Mouse (Mus musculus) intestine, embryonic 15.5 days (tissue): ENCODE data around the gene Atxn1. TPM values are rescaled to one million over a fixed set of nuclear protein-coding genes. Genes with fewer than 3 reads are reported as not detected.

ENCODE experiments used
- ATAC-seq: fragments of 200-750 bp; cut with Nextera tagmentation; 2 replicates; pipeline ENCODE4 v1.8.0; 2017; ENCODE audit warnings: moderate TSS enrichment, moderate library complexity
- H3K27ac ChIP-seq: fragments of 300-500 bp; sonication (generic); 2 replicates; pipeline ENCODE4 v1.5.1; 2015; ENCODE audit warnings: mild to moderate bottlenecking, inconsistent platforms
- H3K27me3 ChIP-seq: fragments of 300-500 bp; sonication (generic); replicated peaks from 2 replicates; pipeline ENCODE4 v1.6.1; 2015; ENCODE audit warnings: inconsistent platforms
- H3K36me3 ChIP-seq: fragments of 300-500 bp; sonication (generic); 2 replicates; pipeline ENCODE4 v1.6.1; 2015; ENCODE audit warnings: inconsistent platforms
- H3K4me1 ChIP-seq: fragments of 300-500 bp; sonication (generic); replicated peaks from 2 replicates; pipeline ENCODE4 v1.6.1; 2015; ENCODE audit warnings: inconsistent platforms
- H3K4me2 ChIP-seq: fragments of 300-500 bp; sonication (generic); replicated peaks from 2 replicates; pipeline ENCODE4 v1.6.1; 2015; ENCODE audit warnings: mild to moderate bottlenecking, inconsistent platforms
- H3K4me3 ChIP-seq: fragments of 300-500 bp; sonication (generic); replicated peaks from 2 replicates; pipeline ENCODE4 v1.5.1; 2015; ENCODE audit warnings: inconsistent platforms
- H3K9ac ChIP-seq: fragments of 300-500 bp; sonication (generic); 2 replicates; pipeline ENCODE4 v1.6.1; 2015; ENCODE audit warnings: inconsistent platforms
- H3K9me3 ChIP-seq: fragments of 300-500 bp; sonication (generic); 2 replicates; pipeline ENCODE4 v1.6.1; 2016; ENCODE audit warnings: inconsistent platforms
- WGBS: fragments of 180-500 bp; shearing (Covaris S2); methylation state at CpG from one replicate; pipeline ENCODE4 v1.1.7; 2015; 5-methylcytosine and 5-hydroxymethylcytosine counted together
- polyA plus RNA-seq: library from polyadenylated mRNA; unstranded; fragments of >200 nt; fragmentation: Nextera tagmentation; extraction: Ambion mirVana; gene quantifications from 2 replicates; pipeline ENCODE4 v1.2.1, GENCODE M21; 2015

Atxn1 gene
- polyA plus RNA-seq, 1 experiment from 2014 or later, result 5.7 TPM

DNA sequence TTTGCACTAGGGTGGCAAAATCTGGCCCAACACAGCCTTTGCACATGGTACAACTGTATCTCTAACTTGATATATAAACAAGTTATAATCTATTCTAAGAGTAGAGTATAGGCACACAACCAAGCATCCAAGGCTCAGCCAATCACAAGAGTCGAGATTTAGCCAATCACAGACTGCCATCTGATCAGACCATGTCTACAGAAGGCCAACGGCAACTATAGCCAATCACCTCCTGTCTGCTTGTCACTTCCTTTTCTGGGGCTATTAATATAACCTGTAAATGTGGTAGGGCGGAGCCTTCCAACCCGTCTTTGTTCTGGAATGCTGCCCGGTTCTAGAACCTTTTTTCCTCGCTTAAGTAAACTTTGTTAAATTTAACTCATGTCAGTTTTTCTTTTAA is 167.1 kb downstream of the Atxn1 start:
- no peaks in the 10 kb centered on the region for H3K9me3 ChIP-seq
- ATAC-seq, result no peak
- no peak overlapping the region for H3K9ac ChIP-seq
- 69% methylated on average over 6 of the region's 6 CpGs for WGBS
- H3K36me3 ChIP-seq, result no peaks in the 10 kb centered on the region
- H3K4me1 ChIP-seq, result no peaks in the 10 kb centered on the region
- H3K27ac ChIP-seq, result no peak overlapping the region
- no peak overlapping the region for H3K4me3 ChIP-seq
- H3K27me3 ChIP-seq, result no peaks in the 10 kb centered on the region
- no peak overlapping the region for H3K4me2 ChIP-seq

DNA sequence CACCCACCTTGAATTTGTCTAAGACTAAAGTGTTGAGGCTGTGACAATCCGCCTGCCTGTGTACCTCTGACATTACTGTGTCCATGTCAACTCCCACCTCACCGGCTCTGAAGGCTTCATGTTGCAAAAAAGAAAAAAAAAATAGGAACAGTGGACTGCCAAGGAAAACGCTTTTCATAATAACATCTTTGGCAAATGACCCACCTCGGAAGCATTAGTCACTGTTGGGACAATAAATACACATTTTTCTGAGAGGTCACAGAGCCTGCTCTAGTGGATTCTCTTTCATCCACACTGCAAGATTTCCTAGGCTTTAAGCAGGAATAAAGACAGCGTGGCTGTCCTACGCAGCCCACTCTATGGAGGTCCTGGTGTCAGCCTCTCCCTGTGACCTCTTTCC is 168.5 kb downstream of the Atxn1 start:
- Histone ChIP-seq H3K4me2 (no peak overlapping the region), H3K27me3 (no peaks in the 10 kb centered on the region), H3K27ac (no peak overlapping the region), H3K9ac (no peak overlapping the region), H3K36me3 (no peaks in the 10 kb centered on the region), H3K4me1 (no peaks in the 10 kb centered on the region), H3K4me3 (no peak overlapping the region), H3K9me3 (no peaks in the 10 kb centered on the region)
- ATAC-seq, result no peak
- 78% methylated on average over 6 of the region's 6 CpGs for WGBS

DNA sequence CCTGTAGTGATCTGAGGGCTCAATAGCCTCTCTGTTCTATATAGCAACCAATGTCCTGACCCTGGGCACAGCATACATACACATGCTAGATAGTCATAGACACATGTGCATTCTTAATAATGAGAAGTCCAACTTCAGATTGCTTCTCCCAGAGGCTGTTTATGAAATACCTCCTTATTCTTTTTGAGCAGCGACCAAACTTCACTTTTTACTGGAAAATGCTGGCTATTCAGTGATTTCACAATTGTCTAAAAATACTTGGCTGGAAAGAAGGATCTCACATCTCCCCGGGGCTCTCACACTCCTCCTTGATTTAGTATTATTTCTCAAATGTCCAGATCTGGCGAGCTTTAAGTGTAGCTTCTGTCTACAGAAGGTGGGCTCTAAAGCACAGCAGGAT is 171.0 kb downstream of the Atxn1 start:
- no peaks in the 10 kb centered on the region for H3K9me3 ChIP-seq
- no peak overlapping the region for H3K27ac ChIP-seq
- H3K36me3 ChIP-seq, result no peaks in the 10 kb centered on the region
- no peak overlapping the region for H3K4me3 ChIP-seq
- H3K27me3 ChIP-seq, result no peaks in the 10 kb centered on the region
- ATAC-seq, result no peak
- no peaks in the 10 kb centered on the region for H3K4me1 ChIP-seq
- WGBS, result 60% methylated on average over 3 of the region's 3 CpGs
- no peak overlapping the region for H3K4me2 ChIP-seq
- no peak overlapping the region for H3K9ac ChIP-seq

DNA sequence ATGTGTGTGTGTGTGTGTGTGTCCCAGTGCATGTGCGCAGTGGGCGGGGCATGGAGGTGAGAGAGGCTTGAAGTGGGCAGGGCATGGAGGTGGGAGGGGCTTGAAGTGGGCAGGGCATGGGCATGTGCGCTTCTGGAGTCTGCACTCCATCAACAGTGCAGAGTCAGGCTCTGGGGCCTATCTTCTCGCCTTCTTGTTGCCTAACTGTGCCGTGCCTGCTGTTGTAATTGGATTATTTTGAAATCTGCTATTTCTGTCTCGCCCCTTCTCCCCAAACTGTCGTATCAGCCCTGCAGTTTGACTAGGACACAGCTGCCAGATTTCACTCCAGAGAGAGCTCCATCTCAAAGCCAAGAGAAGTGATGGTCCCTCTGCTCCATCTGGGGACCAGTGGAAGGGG is 178.4 kb downstream of the Atxn1 start:
- WGBS, result 81% methylated on average over 7 of the region's 7 CpGs

DNA sequence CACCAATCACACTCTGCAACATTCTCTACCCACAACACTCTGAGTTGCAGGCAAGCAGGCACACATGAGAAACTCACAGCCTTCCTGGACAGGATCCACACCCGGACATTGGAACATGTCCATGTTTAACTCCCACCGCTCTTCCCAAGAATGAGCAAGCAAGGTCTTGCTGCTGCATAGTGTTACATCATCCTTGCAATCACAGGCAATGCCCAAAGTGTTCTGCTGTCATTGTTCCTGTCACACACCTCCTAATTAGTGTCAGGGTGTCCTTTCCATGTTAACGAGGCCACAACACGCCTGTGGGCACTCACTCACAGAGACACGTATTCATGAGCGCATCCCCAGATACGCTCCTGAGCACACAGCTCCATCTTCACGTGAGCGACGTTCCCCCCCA is 181.1 kb downstream of the Atxn1 start:
- 82% methylated on average over 10 of the region's 10 CpGs for WGBS
- no peak for ATAC-seq
- Histone ChIP-seq H3K9ac (no peak overlapping the region), H3K4me3 (no peak overlapping the region), H3K36me3 (no peaks in the 10 kb centered on the region), H3K9me3 (no peaks in the 10 kb centered on the region), H3K4me2 (no peak overlapping the region), H3K27ac (no peak overlapping the region), H3K4me1 (no peaks in the 10 kb centered on the region), H3K27me3 (no peaks in the 10 kb centered on the region)

More for the DNA sequence above, 178.4 kb downstream of the Atxn1 start:
- no peak overlapping the region for H3K4me2 ChIP-seq
- no peak for ATAC-seq
- H3K4me1 ChIP-seq, result no peaks in the 10 kb centered on the region
- no peak overlapping the region for H3K9ac ChIP-seq
- H3K27ac ChIP-seq, result no peak overlapping the region
- H3K36me3 ChIP-seq, result no peaks in the 10 kb centered on the region
- H3K27me3 ChIP-seq, result no peaks in the 10 kb centered on the region
- no peaks in the 10 kb centered on the region for H3K9me3 ChIP-seq
- H3K4me3 ChIP-seq, result no peak overlapping the region

DNA sequence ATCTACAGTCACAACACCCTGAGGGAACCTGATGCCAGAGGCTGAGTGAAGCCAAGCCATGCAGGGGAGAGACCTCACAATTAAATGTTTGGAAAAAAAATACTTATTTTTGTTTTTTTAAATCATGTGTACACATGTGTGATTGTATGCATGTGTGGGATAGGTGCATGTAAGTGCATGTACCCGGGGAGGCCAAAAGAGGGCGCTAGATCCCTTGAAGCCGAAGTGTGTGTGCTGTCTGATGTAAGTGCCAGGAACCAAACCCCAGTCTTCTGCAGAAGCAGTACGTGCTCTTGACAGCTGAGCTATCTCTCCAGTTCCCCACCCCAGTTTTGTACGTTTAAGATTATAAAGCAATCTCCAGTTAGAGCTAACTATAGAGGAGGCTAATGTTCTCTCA is 186.1 kb downstream of the Atxn1 start:
- Histone ChIP-seq H3K27ac (no peak overlapping the region), H3K36me3 (no peaks in the 10 kb centered on the region), H3K4me1 (no peaks in the 10 kb centered on the region), H3K9ac (no peak overlapping the region), H3K27me3 (no peaks in the 10 kb centered on the region), H3K4me2 (no peak overlapping the region), H3K9me3 (no peaks in the 10 kb centered on the region), H3K4me3 (no peak overlapping the region)
- no peak for ATAC-seq
- 85% methylated on average over 5 of the region's 5 CpGs for WGBS

DNA sequence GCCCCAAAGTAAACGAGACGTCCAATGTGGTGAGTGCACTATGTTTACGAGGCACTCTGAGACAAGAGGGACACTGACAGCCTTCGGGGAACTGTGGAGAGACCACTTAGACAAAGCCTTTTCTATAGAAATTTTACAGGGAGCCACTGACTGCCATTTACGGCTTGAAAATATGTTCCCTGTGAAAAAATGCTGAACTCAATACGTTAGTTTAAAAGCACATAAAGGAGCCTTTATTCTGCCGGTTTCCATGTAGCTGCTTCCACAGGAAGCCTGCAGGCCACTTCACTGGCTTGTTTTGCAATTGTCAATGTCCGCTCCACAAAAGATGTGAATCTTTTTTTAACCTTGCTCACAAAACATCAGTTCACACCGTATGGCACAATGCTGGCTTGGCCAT is 186.6 kb downstream of the Atxn1 start:
- no peak overlapping the region for H3K9ac ChIP-seq
- no peaks in the 10 kb centered on the region for H3K9me3 ChIP-seq
- 40% methylated on average over 9 of the region's 9 CpGs for WGBS
- no peaks in the 10 kb centered on the region for H3K36me3 ChIP-seq
- no peak for ATAC-seq
- H3K4me1 ChIP-seq, result no peaks in the 10 kb centered on the region
- H3K27ac ChIP-seq, result no peak overlapping the region
- H3K27me3 ChIP-seq, result no peaks in the 10 kb centered on the region
- no peak overlapping the region for H3K4me3 ChIP-seq
- no peak overlapping the region for H3K4me2 ChIP-seq

DNA sequence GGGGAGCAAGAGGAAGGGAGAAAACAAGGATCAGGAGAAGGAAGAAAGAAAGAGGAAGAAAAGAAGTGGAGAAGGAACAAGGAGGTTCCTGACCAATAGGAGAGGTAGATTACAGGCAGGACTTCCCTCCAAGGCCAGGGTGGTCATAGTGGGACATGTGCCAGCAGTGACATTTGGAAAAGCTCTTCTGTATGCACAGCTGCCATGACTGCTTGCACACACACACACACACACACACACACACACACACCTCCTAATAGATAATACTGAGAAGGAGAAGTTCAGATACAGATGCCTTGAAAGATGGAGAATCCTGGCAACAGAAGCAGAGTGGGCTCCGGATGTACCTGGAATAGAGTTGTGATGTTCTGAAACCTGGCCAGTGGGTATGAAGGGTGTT is 189.3 kb downstream of the Atxn1 start:
- Histone ChIP-seq H3K9ac (no peak overlapping the region), H3K27me3 (no peaks in the 10 kb centered on the region)
- WGBS, result 86% methylated on average over 1 of the region's 1 CpGs

DNA sequence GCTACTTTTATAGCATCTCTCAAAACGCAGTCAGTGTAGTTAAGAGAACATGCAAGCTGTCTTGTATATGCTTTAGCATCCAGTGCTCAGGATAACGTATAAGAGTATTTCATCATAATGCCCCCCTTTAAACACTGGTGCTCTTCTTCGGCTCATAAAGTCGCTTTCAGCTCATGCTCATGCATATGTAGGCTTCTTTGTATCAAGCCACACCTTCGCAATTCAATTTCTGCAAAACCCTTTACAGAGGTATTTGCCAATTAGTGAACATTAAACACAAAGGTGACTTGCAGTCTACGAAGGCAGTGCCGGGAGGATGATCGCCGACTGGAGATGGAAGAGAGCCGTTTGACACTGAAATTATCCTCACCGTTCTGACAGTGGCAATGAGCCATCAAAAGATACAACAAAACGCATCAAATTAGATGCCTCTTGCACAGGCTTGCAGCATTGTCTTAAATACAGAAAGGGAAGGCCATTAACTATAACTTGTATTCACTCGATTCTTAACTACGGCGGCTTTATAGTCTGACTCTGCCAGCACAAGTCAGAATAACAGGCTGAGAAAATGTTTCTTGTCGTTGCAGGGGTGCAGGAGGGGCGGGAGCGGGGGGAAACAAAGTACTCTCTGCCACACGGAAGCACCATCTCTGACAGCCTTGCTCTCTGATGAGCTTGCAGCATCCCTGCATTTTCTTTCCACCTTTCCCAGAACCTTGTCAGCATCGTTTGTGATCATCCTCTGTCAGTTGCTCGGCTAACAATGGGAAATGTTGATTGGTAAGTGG is 191.2 kb downstream of the Atxn1 start:
- Histone ChIP-seq H3K9ac (no peak overlapping the region), H3K27ac (no peak overlapping the region), H3K4me1 (no peaks in the 10 kb centered on the region), H3K36me3 (no peaks in the 10 kb centered on the region), H3K4me3 (no peak overlapping the region), H3K4me2 (no peak overlapping the region), H3K9me3 (no peaks in the 10 kb centered on the region), H3K27me3 (no peaks in the 10 kb centered on the region)
- ATAC-seq, result no peak
- 74% methylated on average over 21 of the region's 21 CpGs for WGBS

More for the DNA sequence above, 189.3 kb downstream of the Atxn1 start:
- Histone ChIP-seq H3K9me3 (no peaks in the 10 kb centered on the region), H3K36me3 (no peaks in the 10 kb centered on the region), H3K4me1 (no peaks in the 10 kb centered on the region), H3K27ac (no peak overlapping the region), H3K4me2 (no peak overlapping the region), H3K4me3 (no peak overlapping the region)
- ATAC-seq, result no peak

DNA sequence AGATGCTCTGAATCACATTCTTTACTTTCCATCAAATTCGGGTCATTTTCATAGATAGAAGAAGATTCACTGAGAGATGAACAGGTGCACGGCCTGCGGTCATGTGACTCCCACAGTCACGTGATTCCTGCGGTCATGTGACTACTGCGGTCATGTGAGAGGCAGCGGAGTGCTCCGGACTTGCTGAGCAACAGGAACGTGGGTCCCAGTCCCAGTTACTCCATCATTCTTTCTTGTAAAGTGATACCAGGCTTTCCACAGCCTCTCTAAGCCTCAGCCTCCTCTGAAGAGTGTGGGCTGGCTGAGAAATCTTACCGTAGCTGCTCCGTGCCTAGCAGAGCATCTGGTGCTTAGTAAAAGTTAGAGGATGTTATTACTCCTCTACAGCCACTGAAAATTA is 195.1 kb downstream of the Atxn1 start:
- 90% methylated on average over 11 of the region's 11 CpGs for WGBS
- Histone ChIP-seq H3K9me3 (no peaks in the 10 kb centered on the region), H3K4me2 (no peak overlapping the region), H3K4me1 (no peaks in the 10 kb centered on the region), H3K9ac (no peak overlapping the region), H3K4me3 (no peak overlapping the region), H3K27me3 (no peaks in the 10 kb centered on the region), H3K36me3 (no peaks in the 10 kb centered on the region), H3K27ac (no peak overlapping the region)
- no peak for ATAC-seq

DNA sequence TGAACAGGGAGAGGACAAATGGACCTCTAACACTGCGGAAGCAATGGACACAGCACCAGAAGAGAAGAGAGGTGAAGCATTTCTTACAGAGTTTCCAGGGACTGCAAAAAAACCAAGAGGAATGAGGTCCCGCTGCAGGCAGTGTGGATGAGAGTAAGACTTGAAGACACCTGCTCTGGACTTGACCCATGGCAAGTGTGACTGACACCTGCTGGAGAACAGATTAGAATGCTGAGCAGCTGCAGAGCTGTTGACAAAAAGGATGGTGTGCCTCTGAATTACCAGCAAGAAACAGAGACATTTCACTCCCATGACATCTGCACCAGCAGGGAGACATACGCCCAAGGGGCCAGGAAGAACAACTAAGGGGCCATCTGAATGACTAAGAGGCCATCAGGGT is 196.6 kb downstream of the Atxn1 start:
- H3K9ac ChIP-seq, result no peak overlapping the region

DNA sequence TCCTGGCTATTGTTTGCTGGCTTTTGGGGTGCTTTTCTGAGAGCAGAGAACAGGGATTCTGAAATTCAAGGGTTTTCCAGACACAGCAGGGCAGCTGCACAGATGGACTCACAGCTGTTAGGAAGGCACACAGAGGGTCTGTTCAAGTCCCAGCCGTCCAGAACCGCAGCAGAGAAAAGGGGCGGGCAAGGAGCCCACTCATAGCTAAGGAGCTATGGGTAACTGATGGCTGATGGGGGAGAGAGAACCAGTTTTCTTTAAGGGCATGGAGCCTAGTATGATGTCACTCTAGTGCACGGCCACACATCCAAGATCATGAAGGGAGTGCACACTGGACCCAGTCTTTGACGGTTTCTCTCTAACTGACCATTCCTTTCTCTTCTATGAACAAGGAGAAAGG is 200.5 kb downstream of the Atxn1 start:
- no peaks in the 10 kb centered on the region for H3K27me3 ChIP-seq
- WGBS, result 80% methylated on average over 5 of the region's 5 CpGs
- no peaks in the 10 kb centered on the region for H3K9me3 ChIP-seq
- no peaks in the 10 kb centered on the region for H3K36me3 ChIP-seq
- no peaks in the 10 kb centered on the region for H3K4me1 ChIP-seq
- H3K4me2 ChIP-seq, result no peak overlapping the region
- no peak overlapping the region for H3K27ac ChIP-seq
- no peak overlapping the region for H3K9ac ChIP-seq
- no peak for ATAC-seq
- no peak overlapping the region for H3K4me3 ChIP-seq

More for the DNA sequence above, 196.6 kb downstream of the Atxn1 start:
- no peaks in the 10 kb centered on the region for H3K36me3 ChIP-seq
- H3K4me3 ChIP-seq, result no peak overlapping the region
- H3K27ac ChIP-seq, result no peak overlapping the region
- no peak overlapping the region for H3K4me2 ChIP-seq
- ATAC-seq, result no peak
- no peaks in the 10 kb centered on the region for H3K9me3 ChIP-seq
- H3K4me1 ChIP-seq, result no peaks in the 10 kb centered on the region
- no peaks in the 10 kb centered on the region for H3K27me3 ChIP-seq
- WGBS, result 81% methylated on average over 3 of the region's 3 CpGs

DNA sequence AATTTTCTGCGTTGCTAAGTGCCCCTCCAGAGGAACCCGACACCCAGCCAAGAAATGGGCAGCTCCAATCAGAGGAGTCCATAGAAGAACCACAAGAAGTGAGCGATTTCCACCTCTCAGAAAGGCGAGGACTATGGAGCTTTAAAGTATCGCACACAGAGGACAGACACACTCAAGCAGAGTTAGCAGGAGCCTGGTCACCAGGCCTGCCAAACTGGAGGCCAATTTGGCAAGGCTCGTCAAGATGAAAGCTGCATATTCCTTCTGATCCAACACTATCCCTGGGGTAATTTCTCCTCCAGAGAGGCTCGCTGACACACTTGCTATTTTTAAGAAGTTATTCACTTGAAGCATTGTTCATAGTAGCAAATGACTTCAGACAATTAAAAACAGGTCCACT is 202.5 kb downstream of the Atxn1 start:
- Histone ChIP-seq H3K4me1 (no peaks in the 10 kb centered on the region), H3K9ac (no peak overlapping the region), H3K4me2 (no peak overlapping the region), H3K4me3 (no peak overlapping the region), H3K36me3 (no peaks in the 10 kb centered on the region), H3K27me3 (no peaks in the 10 kb centered on the region), H3K9me3 (no peaks in the 10 kb centered on the region), H3K27ac (no peak overlapping the region)
- WGBS, result 69% methylated on average over 7 of the region's 7 CpGs
- ATAC-seq, result no peak
